Mouse (Mus musculus): ENCODE measurements around the gene Jmjd1c. TPM values are rescaled to one million over a fixed set of nuclear protein-coding genes. Genes with fewer than 3 reads are reported as not detected.

Jmjd1c gene
- polyA plus RNA-seq, 1 experiment from 2014 or later = 43.0 TPM

GRCm38 (mm10) chr10:67065927-67066326 lies 30.0 kb upstream of the Jmjd1c start:
- H3K27me3 ChIP-seq (ENCODE audit: control insufficient read depth, insufficient read depth, low read length) = no peaks in the 10 kb centered on the region
- H3K36me3 ChIP-seq (ENCODE audit: control insufficient read depth, insufficient read depth, low read length) = no peaks in the 10 kb centered on the region
- H3K4me2 ChIP-seq (ENCODE audit: low read depth, severe bottlenecking) = no peak overlapping the region
- H3K27ac ChIP-seq (replicated peaks; ENCODE audit: low read depth, low read length) = no peak overlapping the region
- H3K4me1 ChIP-seq (ENCODE audit: control insufficient read depth, insufficient read depth, low read length) = peaks cover 5% of the 10 kb centered on the region; the same call in 1 of the 2 replicates
- DNase-seq (ENCODE audit: low spot score) = no peak
- no peak overlapping the region for H3K9ac ChIP-seq (ENCODE audit: low read length)
- H3K9me3 ChIP-seq (ENCODE audit: control insufficient read depth, low read length) = no peaks in the 10 kb centered on the region
- ATAC-seq (ENCODE audit: insufficient number of reproducible peaks, low FRiP score, low TSS enrichment, low read depth) = no peak
- WGBS = 82% methylated on average over 5 of the region's 5 CpGs
- H3K4me3 ChIP-seq (ENCODE audit: low read depth, low read length) = no peak overlapping the region

GRCm38 (mm10) chr10:67066421-67066820 lies 29.5 kb upstream of the Jmjd1c start:
- ATAC-seq (ENCODE audit: insufficient number of reproducible peaks, low FRiP score, low TSS enrichment, low read depth) (no peak), DNase-seq (ENCODE audit: low spot score) (no peak)
- Histone ChIP-seq H3K27ac (replicated peaks; ENCODE audit: low read depth, low read length) (no peak overlapping the region), H3K9ac (ENCODE audit: low read length) (no peak overlapping the region), H3K4me1 (ENCODE audit: control insufficient read depth, insufficient read depth, low read length) (peaks cover 5% of the 10 kb centered on the region; the same call in 1 of the 2 replicates), H3K9me3 (ENCODE audit: control insufficient read depth, low read length) (no peaks in the 10 kb centered on the region), H3K4me2 (ENCODE audit: low read depth, severe bottlenecking) (no peak overlapping the region), H3K27me3 (ENCODE audit: control insufficient read depth, insufficient read depth, low read length) (no peaks in the 10 kb centered on the region), H3K36me3 (ENCODE audit: control insufficient read depth, insufficient read depth, low read length) (no peaks in the 10 kb centered on the region), H3K4me3 (ENCODE audit: low read depth, low read length) (no peak overlapping the region)
- WGBS = 75% methylated on average over 3 of the region's 3 CpGs

- Histone ChIP-seq H3K4me2 (ENCODE audit: low read depth, severe bottlenecking) (no peak overlapping the region), H3K9me3 (ENCODE audit: control insufficient read depth, low read length) (no peaks in the 10 kb centered on the region), H3K36me3 (ENCODE audit: control insufficient read depth, insufficient read depth, low read length) (no peaks in the 10 kb centered on the region), H3K4me1 (ENCODE audit: control insufficient read depth, insufficient read depth, low read length) (no peaks in the 10 kb centered on the region), H3K9ac (ENCODE audit: low read length) (no peak overlapping the region), H3K27me3 (ENCODE audit: control insufficient read depth, insufficient read depth, low read length) (no peaks in the 10 kb centered on the region), H3K27ac (replicated peaks; ENCODE audit: low read depth, low read length) (no peak overlapping the region), H3K4me3 (ENCODE audit: low read depth, low read length) (no peak overlapping the region)
- ATAC-seq (ENCODE audit: insufficient number of reproducible peaks, low FRiP score, low TSS enrichment, low read depth) (no peak), DNase-seq (ENCODE audit: low spot score) (no peak)
- WGBS = 88% methylated on average over 10 of the region's 10 CpGs
These were observed 26.9 kb upstream of the Jmjd1c start for GRCm38 (mm10) chr10:67069013-67069412.

- no peaks in the 10 kb centered on the region for H3K9me3 ChIP-seq (ENCODE audit: control insufficient read depth, low read length)
- WGBS = 86% methylated on average over 4 of the region's 4 CpGs
- H3K4me3 ChIP-seq (ENCODE audit: low read depth, low read length) = no peak overlapping the region
- no peaks in the 10 kb centered on the region for H3K36me3 ChIP-seq (ENCODE audit: control insufficient read depth, insufficient read depth, low read length)
- H3K27me3 ChIP-seq (ENCODE audit: control insufficient read depth, insufficient read depth, low read length) = no peaks in the 10 kb centered on the region
- no peak for DNase-seq (ENCODE audit: low spot score)
- no peak overlapping the region for H3K4me2 ChIP-seq (ENCODE audit: low read depth, severe bottlenecking)
- no peaks in the 10 kb centered on the region for H3K4me1 ChIP-seq (ENCODE audit: control insufficient read depth, insufficient read depth, low read length)
- ATAC-seq (ENCODE audit: insufficient number of reproducible peaks, low FRiP score, low TSS enrichment, low read depth) = no peak
- H3K9ac ChIP-seq (ENCODE audit: low read length) = no peak overlapping the region
- no peak overlapping the region for H3K27ac ChIP-seq (replicated peaks; ENCODE audit: low read depth, low read length)
These were observed 24.5 kb upstream of the Jmjd1c start for GRCm38 (mm10) chr10:67071389-67071788.

GRCm38 (mm10) chr10:67071884-67072283 lies 24.0 kb upstream of the Jmjd1c start:
- 87% methylated on average over 5 of the region's 5 CpGs for WGBS
- Histone ChIP-seq H3K36me3 (ENCODE audit: control insufficient read depth, insufficient read depth, low read length) (no peaks in the 10 kb centered on the region), H3K27ac (replicated peaks; ENCODE audit: low read depth, low read length) (no peak overlapping the region), H3K27me3 (ENCODE audit: control insufficient read depth, insufficient read depth, low read length) (no peaks in the 10 kb centered on the region), H3K4me1 (ENCODE audit: control insufficient read depth, insufficient read depth, low read length) (0 out of 2 replicates have a peak, but pooled peaks cover 2% of the 10 kb centered on the region), H3K4me3 (ENCODE audit: low read depth, low read length) (no peak overlapping the region), H3K9me3 (ENCODE audit: control insufficient read depth, low read length) (no peaks in the 10 kb centered on the region), H3K4me2 (ENCODE audit: low read depth, severe bottlenecking) (no peak overlapping the region), H3K9ac (ENCODE audit: low read length) (no peak overlapping the region)
- DNase-seq (ENCODE audit: low spot score) (no peak), ATAC-seq (ENCODE audit: insufficient number of reproducible peaks, low FRiP score, low TSS enrichment, low read depth) (no peak)

GRCm38 (mm10) chr10:67072600-67072999 lies 23.3 kb upstream of the Jmjd1c start:
- H3K27ac ChIP-seq (replicated peaks; ENCODE audit: low read depth, low read length) = no peak overlapping the region

GRCm38 (mm10) chr10:67073577-67073976 lies 22.3 kb upstream of the Jmjd1c start:
- Histone ChIP-seq H3K9ac (ENCODE audit: low read length) (no peak overlapping the region), H3K4me2 (ENCODE audit: low read depth, severe bottlenecking) (no peak overlapping the region), H3K4me3 (ENCODE audit: low read depth, low read length) (no peak overlapping the region), H3K36me3 (ENCODE audit: control insufficient read depth, insufficient read depth, low read length) (no peaks in the 10 kb centered on the region), H3K27ac (replicated peaks; ENCODE audit: low read depth, low read length) (no peak overlapping the region), H3K4me1 (ENCODE audit: control insufficient read depth, insufficient read depth, low read length) (0 out of 2 replicates have a peak, but pooled peaks cover 2% of the 10 kb centered on the region), H3K27me3 (ENCODE audit: control insufficient read depth, insufficient read depth, low read length) (no peaks in the 10 kb centered on the region), H3K9me3 (ENCODE audit: control insufficient read depth, low read length) (no peaks in the 10 kb centered on the region)
- WGBS = 95% methylated on average over 8 of the region's 8 CpGs
- DNase-seq (ENCODE audit: low spot score) (no peak), ATAC-seq (ENCODE audit: insufficient number of reproducible peaks, low FRiP score, low TSS enrichment, low read depth) (no peak)

More at GRCm38 (mm10) chr10:67072600-67072999, 23.3 kb upstream of the Jmjd1c start:
- no peak overlapping the region for H3K4me2 ChIP-seq (ENCODE audit: low read depth, severe bottlenecking)
- H3K27me3 ChIP-seq (ENCODE audit: control insufficient read depth, insufficient read depth, low read length) = no peaks in the 10 kb centered on the region
- no peaks in the 10 kb centered on the region for H3K36me3 ChIP-seq (ENCODE audit: control insufficient read depth, insufficient read depth, low read length)
- DNase-seq (ENCODE audit: low spot score) (no peak), ATAC-seq (ENCODE audit: insufficient number of reproducible peaks, low FRiP score, low TSS enrichment, low read depth) (no peak)
- H3K4me3 ChIP-seq (ENCODE audit: low read depth, low read length) = no peak overlapping the region
- H3K4me1 ChIP-seq (ENCODE audit: control insufficient read depth, insufficient read depth, low read length) = 0 out of 2 replicates have a peak, but pooled peaks cover 2% of the 10 kb centered on the region
- H3K9ac ChIP-seq (ENCODE audit: low read length) = no peak overlapping the region
- no peaks in the 10 kb centered on the region for H3K9me3 ChIP-seq (ENCODE audit: control insufficient read depth, low read length)
- 92% methylated on average over 4 of the region's 4 CpGs for WGBS

- WGBS = 75% methylated on average over 21 of the region's 21 CpGs
- Histone ChIP-seq H3K9ac (ENCODE audit: low read length) (no peak overlapping the region), H3K27ac (replicated peaks; ENCODE audit: low read depth, low read length) (no peak overlapping the region), H3K9me3 (ENCODE audit: control insufficient read depth, low read length) (no peaks in the 10 kb centered on the region), H3K4me3 (ENCODE audit: low read depth, low read length) (no peak overlapping the region), H3K4me2 (ENCODE audit: low read depth, severe bottlenecking) (no peak overlapping the region), H3K4me1 (ENCODE audit: control insufficient read depth, insufficient read depth, low read length) (0 out of 2 replicates have a peak, but pooled peaks cover 5% of the 10 kb centered on the region), H3K36me3 (ENCODE audit: control insufficient read depth, insufficient read depth, low read length) (no peaks in the 10 kb centered on the region), H3K27me3 (ENCODE audit: control insufficient read depth, insufficient read depth, low read length) (no peaks in the 10 kb centered on the region)
- ATAC-seq (ENCODE audit: insufficient number of reproducible peaks, low FRiP score, low TSS enrichment, low read depth) (no peak), DNase-seq (ENCODE audit: low spot score) (no peak)
These were observed 19.7 kb upstream of the Jmjd1c start for GRCm38 (mm10) chr10:67075931-67076878.

Measured in limb, embryonic 11.5 days (tissue).